Mouse (Mus musculus) midbrain, embryonic 10.5 days (tissue): ENCODE measurements around the gene Fblim1. TPM values are rescaled to one million over a fixed set of nuclear protein-coding genes. Genes with fewer than 3 reads are reported as not detected.

ENCODE experiments used
- DNase-seq: peaks from one replicate; pipeline ENCODE4 v3.0.0-alpha.2; 2017; ENCODE audit warnings: low spot score
- H3K27ac ChIP-seq: fragments of 300-500 bp; sonication (generic); replicated peaks from 2 replicates; pipeline ENCODE4 v1.5.1; 2016; ENCODE audit warnings: mild to moderate bottlenecking
- H3K27me3 ChIP-seq: fragments of 300-500 bp; sonication (generic); 2 replicates; pipeline ENCODE4 v1.6.1; 2016; ENCODE audit warnings: low read depth, mild to moderate bottlenecking; ENCODE audit not compliant: poor library complexity, severe bottlenecking
- H3K36me3 ChIP-seq: fragments of 300-500 bp; sonication (generic); 2 replicates; pipeline ENCODE4 v1.6.1; 2016; ENCODE audit warnings: mild to moderate bottlenecking, moderate library complexity
- H3K4me1 ChIP-seq: fragments of 300-500 bp; sonication (generic); 2 replicates; pipeline ENCODE4 v1.6.1; 2016
- H3K4me3 ChIP-seq: fragments of 300-500 bp; sonication (generic); 2 replicates; pipeline ENCODE4 v1.5.1; 2016; ENCODE audit warnings: mild to moderate bottlenecking, moderate library complexity
- H3K9me3 ChIP-seq: fragments of 300-500 bp; sonication (generic); replicated peaks from 2 replicates; pipeline ENCODE4 v1.6.1; 2016; ENCODE audit warnings: mild to moderate bottlenecking
- WGBS: fragments of 180-500 bp; shearing (Covaris S2); methylation state at CpG from one replicate; pipeline ENCODE4 v1.1.7; 2016; 5-methylcytosine and 5-hydroxymethylcytosine counted together
- polyA plus RNA-seq: library from polyadenylated mRNA; unstranded; fragments of >200 nt; fragmentation: Nextera tagmentation; extraction: Ambion mirVana; gene quantifications from 2 replicates; pipeline ENCODE4 v1.2.1, GENCODE M21; 2016

Gene Fblim1
- polyA plus RNA-seq, 1 experiment from 2014 or later = 24.5 TPM

DNA sequence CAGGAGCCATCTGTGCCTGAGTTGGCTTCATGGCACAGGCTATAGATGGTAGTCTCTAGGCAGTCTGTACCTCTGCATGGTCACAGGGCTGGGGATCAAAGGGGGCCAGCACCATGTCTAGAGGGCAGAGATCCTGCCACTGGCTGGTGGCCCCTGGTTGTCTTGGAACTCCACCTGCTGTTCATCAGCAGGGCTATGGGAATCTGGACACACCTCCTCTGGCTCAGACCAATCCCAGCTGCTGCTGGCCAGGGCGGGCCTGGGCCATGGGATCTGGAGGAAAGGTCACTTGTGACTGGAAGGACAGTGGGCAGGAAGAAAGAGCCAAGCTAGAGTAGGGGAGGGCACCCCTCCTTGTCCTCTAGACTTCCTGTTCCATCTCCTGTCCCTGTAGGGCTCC, 17.8 kb upstream of the Fblim1 start, which contains the start of gene Slc25a34:
TSS of gene Slc25a34 (minus strand) at position 156 of the 400 bp plus-strand sequence.
- Histone ChIP-seq H3K27ac (peak within 1 kb of the TSS; percentile 43; the same call in 1 of the 2 replicates), H3K36me3 (peaks cover 38% of the 10 kb centered on the region), H3K4me1 (peaks cover 17% of the 10 kb centered on the region; the same call in 1 of the 2 replicates), H3K9me3 (no peaks in the 10 kb centered on the region), H3K4me3 (no peak within 1 kb of the TSS), H3K27me3 (no peaks in the 10 kb centered on the region)
- peak; percentile 30 for DNase-seq
- WGBS = 61% methylated on average over 1 of the region's 1 CpGs

- Histone ChIP-seq H3K4me3 (no peak overlapping the region), H3K27me3 (peaks cover 2% of the 10 kb centered on the region), H3K36me3 (peaks cover 32% of the 10 kb centered on the region), H3K4me1 (peaks cover 20% of the 10 kb centered on the region), H3K9me3 (no peaks in the 10 kb centered on the region), H3K27ac (peak overlapping the region; percentile 43; the same call in 1 of the 2 replicates)
- 89% methylated on average over 11 of the region's 11 CpGs for WGBS
- DNase-seq = no peak
These were observed 17.1 kb upstream of the Fblim1 start for GRCm38 (mm10) chr4:141623037-141623436.

- Histone ChIP-seq H3K4me3 (no peak overlapping the region), H3K9me3 (no peaks in the 10 kb centered on the region), H3K27ac (no peak overlapping the region), H3K36me3 (peaks cover 28% of the 10 kb centered on the region), H3K4me1 (peaks cover 24% of the 10 kb centered on the region), H3K27me3 (peaks cover 7% of the 10 kb centered on the region)
- no peak for DNase-seq
- WGBS = 90% methylated on average over 5 of the region's 5 CpGs
These were observed 16.7 kb upstream of the Fblim1 start for GRCm38 (mm10) chr4:141622580-141622979.

DNA sequence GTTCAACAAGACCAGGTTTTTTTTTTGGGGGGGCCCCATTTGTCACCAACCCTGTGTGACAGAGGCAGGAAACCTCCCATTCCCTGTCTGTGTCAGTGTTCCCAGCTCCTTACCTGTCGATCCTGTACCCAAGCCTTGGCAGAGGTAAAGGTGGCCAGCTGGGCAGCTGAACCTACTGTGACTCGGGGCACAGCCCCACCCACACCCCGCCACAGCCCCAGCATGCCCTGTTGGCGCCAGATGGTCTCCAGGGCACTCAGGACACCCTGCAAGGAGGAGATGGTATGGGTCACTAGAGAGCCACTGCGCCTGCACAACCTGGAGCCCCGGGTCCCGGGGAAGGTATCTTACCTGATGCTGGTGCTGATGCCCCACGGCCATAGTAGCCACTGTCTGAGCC, 16.2 kb upstream of the Fblim1 start:
- Histone ChIP-seq H3K4me1 (peaks cover 29% of the 10 kb centered on the region), H3K36me3 (peaks cover 23% of the 10 kb centered on the region), H3K9me3 (no peaks in the 10 kb centered on the region), H3K4me3 (no peak overlapping the region), H3K27me3 (peaks cover 10% of the 10 kb centered on the region), H3K27ac (no peak overlapping the region)
- DNase-seq = no peak
- WGBS = 85% methylated on average over 8 of the region's 8 CpGs

- no peak for DNase-seq
- 83% methylated on average over 8 of the region's 8 CpGs for WGBS
- no peak overlapping the region for H3K27ac ChIP-seq
- H3K27me3 ChIP-seq = peaks cover 18% of the 10 kb centered on the region
- peaks cover 32% of the 10 kb centered on the region for H3K4me1 ChIP-seq
- H3K9me3 ChIP-seq = no peaks in the 10 kb centered on the region
- H3K4me3 ChIP-seq = no peak overlapping the region
- peaks cover 15% of the 10 kb centered on the region for H3K36me3 ChIP-seq
These were observed 15.4 kb upstream of the Fblim1 start for GRCm38 (mm10) chr4:141621297-141621696.

DNA sequence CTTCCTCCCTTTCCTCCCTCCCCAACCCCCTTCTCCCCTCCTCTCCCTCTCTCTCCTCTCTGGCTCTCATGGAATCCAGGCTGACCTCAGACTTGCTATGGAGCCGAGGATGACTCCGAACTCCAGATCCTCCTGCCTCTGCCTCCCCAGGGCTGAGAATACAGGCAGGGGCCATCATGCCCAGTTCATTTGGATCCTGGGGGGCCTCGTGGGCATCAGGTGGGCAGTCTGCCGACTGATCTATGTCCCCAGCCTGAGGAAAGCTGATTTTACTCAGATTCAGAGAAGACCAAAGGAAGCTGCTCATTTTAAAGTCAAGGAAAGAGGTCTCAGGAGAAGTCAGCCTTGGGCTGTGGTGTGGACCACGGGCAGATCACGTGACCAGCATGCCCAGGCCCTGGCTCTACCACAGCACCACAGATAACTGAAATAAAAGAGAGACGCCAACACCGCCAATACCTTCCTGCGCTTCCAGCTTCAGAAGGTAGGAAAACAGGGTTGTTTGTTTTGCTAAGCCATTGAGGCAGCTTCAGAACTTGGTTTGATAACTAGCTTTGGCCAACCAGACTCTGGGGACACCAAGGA, 13.5 kb upstream of the Fblim1 start:
- Histone ChIP-seq H3K4me1 (peaks cover 40% of the 10 kb centered on the region), H3K9me3 (no peaks in the 10 kb centered on the region), H3K36me3 (no peaks in the 10 kb centered on the region), H3K4me3 (no peak overlapping the region), H3K27me3 (peaks cover 22% of the 10 kb centered on the region), H3K27ac (0 out of 2 replicates have a peak overlapping the region, but pooled peaks have one; percentile 1)
- DNase-seq = no peak
- 82% methylated on average over 9 of the region's 9 CpGs for WGBS

- H3K36me3 ChIP-seq = no peaks in the 10 kb centered on the region
- peaks cover 42% of the 10 kb centered on the region for H3K4me1 ChIP-seq
- no peaks in the 10 kb centered on the region for H3K9me3 ChIP-seq
- peak within 1 kb of the TSS; percentile 51 for H3K4me3 ChIP-seq
- peak; percentile 64 for DNase-seq
- peak within 1 kb of the TSS; percentile 76 for H3K27ac ChIP-seq
- 32% methylated on average over 20 of the region's 20 CpGs for WGBS
- H3K27me3 ChIP-seq = peaks cover 22% of the 10 kb centered on the region
These were observed 12.8 kb upstream of the Fblim1 start, which contains the start of gene Tmem82 for GRCm38 (mm10) chr4:141618565-141619243. Gene Tmem82 (minus strand): TSS chr4:141618633.

DNA sequence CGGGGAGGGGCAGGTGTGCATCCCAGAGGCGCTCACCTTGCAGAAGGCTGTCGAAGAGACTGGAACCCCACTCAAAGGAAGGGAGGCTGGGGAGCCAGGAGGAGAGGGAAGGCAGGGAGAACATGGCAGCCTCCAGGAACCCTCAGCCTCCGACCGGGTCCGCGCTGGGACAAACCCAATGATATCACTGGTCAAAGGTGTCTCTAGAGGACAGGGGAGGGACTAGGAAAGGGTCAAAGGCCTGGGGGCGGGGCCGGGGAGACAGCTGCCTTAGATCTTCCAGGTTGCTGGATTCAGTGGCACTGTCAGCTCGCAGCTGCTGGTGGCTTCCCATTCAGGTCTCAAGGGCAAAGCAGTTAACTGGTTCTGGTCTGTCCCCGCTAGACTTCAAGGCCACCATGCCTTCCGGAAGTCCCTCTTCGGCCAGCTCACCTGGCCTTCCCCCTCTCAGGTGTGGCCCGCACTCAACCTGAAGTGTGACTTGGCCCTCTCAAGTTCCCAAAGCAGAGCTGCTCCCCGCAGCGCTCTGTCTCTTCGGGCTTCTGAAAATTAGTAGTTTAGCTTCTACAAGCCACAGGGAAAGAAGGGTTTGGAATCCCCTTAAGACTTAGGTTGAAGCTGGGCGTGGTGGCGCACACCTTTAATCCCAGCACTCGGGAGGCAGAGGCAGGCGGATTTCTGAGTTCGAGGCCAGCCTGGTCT, 12.1 kb upstream of the Fblim1 start:
- Histone ChIP-seq H3K36me3 (no peaks in the 10 kb centered on the region), H3K27ac (peak overlapping the region; percentile 76), H3K9me3 (no peaks in the 10 kb centered on the region), H3K4me3 (peak overlapping the region; percentile 51), H3K27me3 (peaks cover 22% of the 10 kb centered on the region), H3K4me1 (peaks cover 38% of the 10 kb centered on the region)
- WGBS = 11% methylated on average over 22 of the region's 22 CpGs
- peak; percentile 47 for DNase-seq

GRCm38 (mm10) chr4:141617299-141617698, 11.4 kb upstream of the Fblim1 start:
- WGBS = 5% methylated on average over 20 of the region's 20 CpGs
- peak overlapping the region; percentile 76 for H3K27ac ChIP-seq

DNA sequence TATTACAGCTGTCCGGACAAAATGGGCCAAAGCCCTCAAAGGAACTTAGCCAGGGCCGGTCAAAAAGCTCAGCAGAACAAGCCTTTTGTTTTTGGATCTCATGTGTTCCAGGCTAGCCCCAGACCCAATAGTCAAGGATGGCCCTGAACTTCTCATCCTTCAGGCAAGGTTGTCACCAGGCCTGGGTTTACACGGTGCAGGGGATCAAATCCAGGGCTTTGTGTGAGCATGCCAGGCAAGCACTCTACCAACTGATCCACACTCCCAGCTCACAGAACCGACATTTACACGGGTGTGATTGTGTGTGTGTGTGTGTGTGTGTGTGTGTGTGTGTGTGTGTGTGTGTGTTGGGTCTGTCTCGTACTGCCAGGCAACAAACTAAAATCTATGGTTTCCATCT, 10.9 kb upstream of the Fblim1 start:
- Histone ChIP-seq H3K4me3 (0 out of 2 replicates have a peak overlapping the region, but pooled peaks have one; percentile 51), H3K36me3 (no peaks in the 10 kb centered on the region), H3K4me1 (peaks cover 38% of the 10 kb centered on the region), H3K9me3 (no peaks in the 10 kb centered on the region), H3K27ac (peak overlapping the region; percentile 76), H3K27me3 (peaks cover 22% of the 10 kb centered on the region)
- WGBS = 77% methylated on average over 6 of the region's 6 CpGs
- DNase-seq = no peak

More at GRCm38 (mm10) chr4:141617299-141617698, 11.4 kb upstream of the Fblim1 start:
- Histone ChIP-seq H3K36me3 (no peaks in the 10 kb centered on the region), H3K27me3 (peaks cover 22% of the 10 kb centered on the region), H3K4me1 (peaks cover 38% of the 10 kb centered on the region), H3K4me3 (peak overlapping the region; percentile 51), H3K9me3 (no peaks in the 10 kb centered on the region)
- DNase-seq = peak; percentile 76

DNA sequence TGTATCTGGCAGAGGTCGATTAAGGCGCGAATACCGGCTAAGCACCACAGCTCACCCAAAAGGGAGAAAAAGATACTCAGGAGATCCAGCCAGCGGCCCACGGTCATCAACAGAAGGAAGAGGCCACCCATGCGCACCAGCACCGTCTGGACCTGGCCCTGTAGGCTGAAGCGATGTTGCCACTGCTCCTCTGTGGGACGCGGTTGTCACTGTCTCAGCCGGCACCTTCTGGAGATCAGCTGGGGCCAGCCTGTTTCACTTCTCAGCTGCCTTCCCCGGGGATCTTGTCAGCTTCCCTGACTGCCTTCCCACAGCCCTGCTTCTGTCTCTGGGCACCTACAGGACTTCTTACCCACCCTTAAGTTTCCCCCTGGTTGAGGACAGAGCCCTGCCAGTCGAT, 9.1 kb upstream of the Fblim1 start:
- 86% methylated on average over 14 of the region's 14 CpGs for WGBS

GRCm38 (mm10) chr4:141609538-141609937, 3.6 kb upstream of the Fblim1 start:
- Histone ChIP-seq H3K27ac (no peak overlapping the region), H3K27me3 (no peaks in the 10 kb centered on the region), H3K9me3 (no peaks in the 10 kb centered on the region), H3K4me3 (no peak overlapping the region), H3K36me3 (no peaks in the 10 kb centered on the region), H3K4me1 (peaks cover 11% of the 10 kb centered on the region)
- 91% methylated on average over 6 of the region's 6 CpGs for WGBS
- no peak for DNase-seq

More for the DNA sequence above, 9.1 kb upstream of the Fblim1 start:
- H3K36me3 ChIP-seq = no peaks in the 10 kb centered on the region
- no peak for DNase-seq
- H3K9me3 ChIP-seq = no peaks in the 10 kb centered on the region
- no peak overlapping the region for H3K4me3 ChIP-seq
- no peak overlapping the region for H3K27ac ChIP-seq
- peaks cover 22% of the 10 kb centered on the region for H3K27me3 ChIP-seq
- H3K4me1 ChIP-seq = peaks cover 38% of the 10 kb centered on the region
